Comparison of ENCODE assay signal across 21 mouse cellular contexts in genomic region chr15:83938466-83938865, GRCm38 (mm10).
DNase-seq lines count a peak whose midpoint lies in the region; ATAC-seq and TF ChIP-seq lines count a peak whose summit lies in the region.
"Had no signal": no experiment of that assay in that cellular context is flagged by ENCODE, and none has a peak within 500 bp of the region (broad histone marks: within the 10 kb centered on the region; RNA-seq: fewer than 3 reads in every experiment).

No protein-coding gene starts in this region.

- no peak for ATAC-seq in forebrain, postnatal 0 days
- no peak for ATAC-seq in forebrain, embryonic 12.5 days (ENCODE audit: low FRiP score)
- no peak for ATAC-seq in hindbrain, embryonic 16.5 days
- ATAC-seq in midbrain, embryonic 13.5 days = no peak
- ATAC-seq in midbrain, postnatal 0 days (ENCODE audit: low FRiP score) = no peak
- ATAC-seq: forebrain, embryonic 13.5 days had no signal

- no peak for DNase-seq in forebrain, postnatal 0 days
- DNase-seq in hindbrain, embryonic 10.5 days (ENCODE audit: low spot score) = no peak
- DNase-seq in midbrain, postnatal 0 days (ENCODE audit: low spot score) = no peak
- DNase-seq: adrenal gland, adult 2 months; adrenal gland, postnatal 10 days; adrenal gland, postnatal 25 days; cerebellum, adult 11 months; cerebellum, adult 18-20 months; cerebellum, adult 8-10 months; cerebellum, adult 9-11 months; cerebellum, postnatal 14 days; cerebellum, postnatal 36 days; embryo, embryonic 11 days had no signal

- no peaks in the 10 kb centered on the region for H3K4me1 ChIP-seq in forebrain, postnatal 0 days (ENCODE audit: insufficient read depth)
- H3K4me1 ChIP-seq in forebrain, embryonic 12.5 days = peaks cover 5% of the 10 kb centered on the region; the same call in 1 of the 2 replicates
- H3K4me1 ChIP-seq in hindbrain, embryonic 10.5 days (replicated peaks) = peaks cover 19% of the 10 kb centered on the region; the same call in 1 of the 2 replicates
- no peaks in the 10 kb centered on the region for H3K4me1 ChIP-seq in hindbrain, embryonic 16.5 days (ENCODE audit: control insufficient read depth, insufficient read depth, low read depth, low read length)
- peaks cover 7% of the 10 kb centered on the region for H3K4me1 ChIP-seq in midbrain, embryonic 13.5 days (replicated peaks)
- H3K4me1 ChIP-seq in midbrain, postnatal 0 days (ENCODE audit: insufficient read depth, low read length) = no peaks in the 10 kb centered on the region
- H3K4me1 ChIP-seq: embryonic facial prominence, embryonic 15.5 days had no signal

- H3K36me3 ChIP-seq in forebrain, postnatal 0 days (ENCODE audit: insufficient read depth) = no peaks in the 10 kb centered on the region
- no peaks in the 10 kb centered on the region for H3K36me3 ChIP-seq in forebrain, embryonic 12.5 days (replicated peaks)
- no peaks in the 10 kb centered on the region for H3K36me3 ChIP-seq in hindbrain, embryonic 10.5 days
- no peaks in the 10 kb centered on the region for H3K36me3 ChIP-seq in hindbrain, embryonic 16.5 days (ENCODE audit: control insufficient read depth, insufficient read depth, low read length)
- no peaks in the 10 kb centered on the region for H3K36me3 ChIP-seq in midbrain, embryonic 13.5 days
- no peaks in the 10 kb centered on the region for H3K36me3 ChIP-seq in midbrain, postnatal 0 days (ENCODE audit: insufficient read depth, low read length)
- H3K36me3 ChIP-seq: embryonic facial prominence, embryonic 13.5 days; embryonic facial prominence, embryonic 15.5 days; forebrain, embryonic 10.5 days had no signal

- H3K4me2 ChIP-seq in forebrain, postnatal 0 days (ENCODE audit: low read depth) = no peak overlapping the region
- no peak overlapping the region for H3K4me2 ChIP-seq in forebrain, embryonic 12.5 days
- no peak overlapping the region for H3K4me2 ChIP-seq in hindbrain, embryonic 16.5 days (ENCODE audit: low read length)
- H3K4me2 ChIP-seq in midbrain, embryonic 13.5 days (replicated peaks) = no peak overlapping the region
- H3K4me2 ChIP-seq in midbrain, postnatal 0 days (ENCODE audit: low read depth, low read length, poor library complexity, severe bottlenecking) = no peak overlapping the region
- H3K4me2 ChIP-seq: embryonic facial prominence, embryonic 13.5 days; embryonic facial prominence, embryonic 15.5 days; forebrain, embryonic 13.5 days had no signal

- no peak overlapping the region for H3K4me3 ChIP-seq in forebrain, postnatal 0 days (ENCODE audit: low read depth, low read length)
- no peak overlapping the region for H3K4me3 ChIP-seq in forebrain, embryonic 12.5 days (replicated peaks)
- H3K4me3 ChIP-seq in hindbrain, embryonic 10.5 days = no peak overlapping the region
- no peak overlapping the region for H3K4me3 ChIP-seq in hindbrain, embryonic 16.5 days (ENCODE audit: low read length)
- H3K4me3 ChIP-seq in midbrain, embryonic 13.5 days (replicated peaks) = no peak overlapping the region
- no peak overlapping the region for H3K4me3 ChIP-seq in midbrain, postnatal 0 days (ENCODE audit: low read depth, low read length)
- H3K4me3 ChIP-seq: embryonic facial prominence, embryonic 13.5 days; embryonic facial prominence, embryonic 15.5 days; erythroblast, embryonic 14.5 days; forebrain, embryonic 10.5 days; forebrain, embryonic 13.5 days had no signal

- WGBS in forebrain, postnatal 0 days = 25% methylated on average over 2 of the region's 2 CpGs
- WGBS in forebrain, embryonic 12.5 days = 54% methylated on average over 2 of the region's 2 CpGs
- WGBS in hindbrain, embryonic 10.5 days = 78% methylated on average over 2 of the region's 2 CpGs
- 56% methylated on average over 2 of the region's 2 CpGs for WGBS in hindbrain, embryonic 16.5 days
- WGBS in midbrain, embryonic 13.5 days = 62% methylated on average over 2 of the region's 2 CpGs
- 64% methylated on average over 2 of the region's 2 CpGs for WGBS in midbrain, postnatal 0 days

- no peaks in the 10 kb centered on the region for H3K27me3 ChIP-seq in forebrain, postnatal 0 days (ENCODE audit: insufficient read depth, low read length)
- H3K27me3 ChIP-seq in forebrain, embryonic 12.5 days = no peaks in the 10 kb centered on the region
- H3K27me3 ChIP-seq in hindbrain, embryonic 10.5 days (ENCODE audit: insufficient read depth, poor library complexity, severe bottlenecking) = no peaks in the 10 kb centered on the region
- no peaks in the 10 kb centered on the region for H3K27me3 ChIP-seq in hindbrain, embryonic 16.5 days (replicated peaks; ENCODE audit: control insufficient read depth, insufficient read depth, low read length)
- H3K27me3 ChIP-seq in midbrain, embryonic 13.5 days = no peaks in the 10 kb centered on the region
- no peaks in the 10 kb centered on the region for H3K27me3 ChIP-seq in midbrain, postnatal 0 days (ENCODE audit: insufficient read depth, low read length)
- H3K27me3 ChIP-seq: embryonic facial prominence, embryonic 13.5 days; embryonic facial prominence, embryonic 15.5 days; forebrain, embryonic 13.5 days had no signal

- H3K27ac ChIP-seq in forebrain, postnatal 0 days (ENCODE audit: low read depth, low read length) = 0 out of 2 replicates have a peak overlapping the region, but pooled peaks have one; percentile 40
- no peak overlapping the region for H3K27ac ChIP-seq in forebrain, embryonic 12.5 days
- peak overlapping the region; percentile 23; the same call in 1 of the 2 replicates for H3K27ac ChIP-seq in hindbrain, embryonic 10.5 days
- H3K27ac ChIP-seq in hindbrain, embryonic 16.5 days (ENCODE audit: low read depth, low read length) = no peak overlapping the region
- H3K27ac ChIP-seq in midbrain, embryonic 13.5 days = peak overlapping the region; percentile 5; the same call in 1 of the 2 replicates
- H3K27ac ChIP-seq in midbrain, postnatal 0 days (ENCODE audit: low read depth, low read length) = no peak overlapping the region
- H3K27ac ChIP-seq: embryonic facial prominence, embryonic 13.5 days; embryonic facial prominence, embryonic 15.5 days; forebrain, embryonic 10.5 days; forebrain, embryonic 13.5 days had no signal

- H3K9me3 ChIP-seq in forebrain, postnatal 0 days (ENCODE audit: low read length) = no peaks in the 10 kb centered on the region
- H3K9me3 ChIP-seq in forebrain, embryonic 12.5 days = no peaks in the 10 kb centered on the region
- H3K9me3 ChIP-seq in hindbrain, embryonic 10.5 days = no peaks in the 10 kb centered on the region
- no peaks in the 10 kb centered on the region for H3K9me3 ChIP-seq in hindbrain, embryonic 16.5 days (ENCODE audit: control insufficient read depth, low read length)
- H3K9me3 ChIP-seq in midbrain, embryonic 13.5 days = no peaks in the 10 kb centered on the region
- H3K9me3 ChIP-seq in midbrain, postnatal 0 days (ENCODE audit: low read length) = no peaks in the 10 kb centered on the region
- H3K9me3 ChIP-seq: embryonic facial prominence, embryonic 13.5 days; embryonic facial prominence, embryonic 15.5 days; forebrain, embryonic 10.5 days; forebrain, embryonic 13.5 days had no signal

- TF ChIP-seq CTCF in forebrain, postnatal 0 days (IDR thresholded peaks at IDR 0.05; ENCODE audit: low read depth) = no peak
- TF ChIP-seq CTCF in midbrain, postnatal 0 days (IDR thresholded peaks at IDR 0.05) = no peak

- no peak overlapping the region for H3K9ac ChIP-seq in forebrain, postnatal 0 days
- H3K9ac ChIP-seq in forebrain, embryonic 12.5 days = no peak overlapping the region
- H3K9ac ChIP-seq in hindbrain, embryonic 16.5 days (ENCODE audit: low read depth, low read length) = no peak overlapping the region
- H3K9ac ChIP-seq in midbrain, embryonic 13.5 days (replicated peaks) = no peak overlapping the region
- no peak overlapping the region for H3K9ac ChIP-seq in midbrain, postnatal 0 days (replicated peaks; ENCODE audit: low read length, poor library complexity, severe bottlenecking)
- H3K9ac ChIP-seq: embryonic facial prominence, embryonic 13.5 days; embryonic facial prominence, embryonic 15.5 days; forebrain, embryonic 13.5 days had no signal

Comparison
In these comparisons a context has a peak if more than half of its experiments do, and no peak if none do; other contexts are left out.
1. H3K27ac ChIP-seq: peak in forebrain, postnatal 0 days (single experiment), hindbrain, embryonic 10.5 days (single experiment) and midbrain, embryonic 13.5 days (single experiment); none in forebrain, embryonic 12.5 days (single experiment), hindbrain, embryonic 16.5 days (single experiment) and midbrain, postnatal 0 days (single experiment).